Mouse (Mus musculus) layer of hippocampus, adult 18-20 months (tissue): ENCODE measurements around the gene Ctdspl. TPM values are rescaled to one million over a fixed set of nuclear protein-coding genes. Genes with fewer than 3 reads are reported as not detected.

ENCODE experiments used
- DNase-seq, 2 experiments: peaks; one replicate each; pipeline ENCODE4 v3.0.0; 2022; ENCODE audit warnings: low spot score in 2 of 2
- total RNA-seq, 2 experiments: library from RNA; stranded (reverse); gene quantifications; 2 replicates each; pipeline ENCODE4 v1.2.3; 2021

The Ctdspl gene
- total RNA-seq, 2 experiments from 2014 or later = 25.1 to 27.1 TPM

DNA sequence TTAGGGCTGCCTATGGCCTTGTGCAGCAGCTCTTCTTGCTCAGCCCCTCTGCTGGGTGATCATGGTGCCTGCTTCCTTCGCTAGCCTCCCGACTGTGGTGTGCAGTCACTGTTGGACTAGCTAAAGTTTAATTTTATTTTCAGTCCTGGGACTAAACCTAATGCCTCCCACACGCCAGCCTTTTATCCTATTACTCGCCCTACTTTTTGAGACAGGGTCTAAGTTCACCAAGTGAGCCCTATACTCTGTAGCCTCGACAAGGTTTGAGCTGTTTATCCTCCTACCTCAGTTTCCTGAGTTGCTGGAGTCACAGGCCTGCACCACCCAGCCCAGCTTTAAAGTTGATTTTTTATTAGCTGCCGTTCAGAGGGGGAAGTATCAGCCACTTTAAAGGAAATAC is 99.0 kb downstream of the Ctdspl start:
- no peak for DNase-seq

DNA sequence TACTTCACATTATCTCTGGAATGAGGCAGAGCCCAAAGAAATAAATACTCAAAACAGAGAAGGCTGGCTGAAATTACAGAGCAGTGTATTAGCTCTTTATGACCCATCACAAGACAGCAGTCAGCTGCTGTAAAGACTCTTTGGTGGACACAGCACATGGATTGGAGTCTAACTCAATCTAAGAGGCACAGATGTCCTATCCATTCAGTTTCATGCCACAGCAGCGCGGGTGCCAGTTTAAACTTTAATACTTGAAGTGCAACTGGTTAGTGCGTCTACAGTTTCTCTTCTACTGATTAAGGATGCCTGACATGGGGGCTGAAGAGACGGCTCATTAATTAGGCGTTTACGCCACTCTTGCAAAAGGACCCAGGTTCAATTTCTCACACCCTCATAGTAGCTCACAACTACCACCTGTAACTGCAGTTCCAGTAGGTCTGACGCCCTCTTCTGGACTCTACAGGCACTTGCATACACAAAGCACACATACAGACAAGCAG is 99.6 kb downstream of the Ctdspl start:
- no peak for DNase-seq

DNA sequence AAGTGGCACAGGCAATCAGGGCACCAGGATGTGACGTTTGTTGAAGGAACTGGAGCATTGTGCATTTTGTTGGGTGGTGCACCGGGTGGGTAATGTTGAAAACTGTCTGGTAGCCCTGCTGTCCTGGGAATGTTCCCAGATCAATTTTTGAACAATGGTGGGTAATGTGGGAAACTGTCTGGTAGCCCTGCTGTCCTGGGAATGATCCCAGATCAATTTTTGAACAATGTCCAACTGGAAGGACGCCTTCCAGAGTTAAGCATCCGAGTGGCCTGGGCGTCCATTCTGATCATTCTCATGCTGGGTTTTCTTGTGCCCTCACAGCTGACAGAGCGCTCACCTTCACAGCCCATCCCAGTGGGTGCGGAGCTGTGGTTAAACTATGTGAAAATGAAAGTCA is 101.1 kb downstream of the Ctdspl start:
- no peak for DNase-seq

DNA sequence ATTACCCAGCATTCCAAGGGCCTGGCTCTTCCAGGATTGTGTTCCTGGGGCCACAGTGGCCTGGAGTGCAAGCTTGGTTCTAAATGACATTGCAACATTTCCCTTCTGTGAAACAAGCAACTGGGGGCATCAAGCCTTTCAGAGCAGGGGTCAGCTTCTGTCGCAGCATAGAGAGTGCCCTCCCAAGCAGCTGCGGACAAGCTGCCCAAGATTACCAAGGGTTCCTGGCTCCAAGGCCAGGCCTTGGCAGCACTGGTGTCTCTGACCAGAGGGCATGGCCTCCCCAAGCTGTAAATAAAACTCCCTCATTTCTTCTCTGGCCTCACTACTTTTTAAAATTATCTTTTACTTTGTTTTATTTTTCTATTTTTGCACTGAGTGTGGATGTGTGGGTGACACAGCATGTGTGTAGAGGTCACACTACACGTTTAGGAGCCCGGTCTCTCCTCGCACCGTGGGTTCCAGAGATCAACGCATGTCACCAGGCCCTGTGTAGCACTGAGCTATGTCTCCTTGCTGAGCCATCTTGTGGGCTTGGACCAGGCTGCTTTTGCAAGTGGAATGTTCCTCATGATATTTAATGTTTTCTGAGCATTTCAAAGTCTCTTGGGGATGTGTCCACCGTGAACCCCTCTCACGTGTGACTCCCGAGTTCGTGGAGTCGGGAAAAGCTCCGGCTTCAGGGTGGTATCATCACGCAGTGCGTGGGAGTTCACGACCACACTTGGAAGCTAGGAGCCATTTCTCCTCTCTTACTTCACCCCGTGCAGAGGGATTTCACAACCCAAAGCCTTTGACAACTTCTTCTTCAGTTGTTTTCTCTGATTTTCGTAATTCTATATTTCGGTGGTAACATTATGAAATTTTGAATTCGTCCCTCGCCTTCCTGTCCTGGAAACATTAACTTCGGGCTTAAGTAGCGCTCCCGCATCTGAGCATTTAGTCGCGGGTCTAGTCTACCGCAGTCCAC is 102.3 kb downstream of the Ctdspl start:
- DNase-seq = no peak

DNA sequence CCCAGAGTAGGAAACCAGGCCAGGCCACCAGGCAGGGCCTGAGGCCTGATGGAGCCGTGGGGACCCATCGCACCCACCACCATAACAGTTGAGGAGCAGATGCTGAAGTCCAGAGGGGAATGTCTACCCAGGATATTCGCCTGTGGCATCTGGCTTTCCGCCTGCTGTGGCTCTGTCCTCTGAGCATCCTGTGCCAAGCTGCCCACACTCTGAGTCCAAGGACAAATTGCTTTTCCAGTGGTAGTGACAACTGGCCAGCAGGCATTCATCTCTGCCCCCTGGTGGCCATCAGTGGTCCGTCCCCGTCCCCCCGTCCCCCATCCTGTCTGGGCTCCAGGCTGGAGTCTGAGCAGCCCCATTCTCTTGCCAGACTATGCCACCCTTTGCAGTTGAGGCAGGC is 103.3 kb downstream of the Ctdspl start:
- DNase-seq = peak in 1 of 2 experiments; percentile 74

DNA sequence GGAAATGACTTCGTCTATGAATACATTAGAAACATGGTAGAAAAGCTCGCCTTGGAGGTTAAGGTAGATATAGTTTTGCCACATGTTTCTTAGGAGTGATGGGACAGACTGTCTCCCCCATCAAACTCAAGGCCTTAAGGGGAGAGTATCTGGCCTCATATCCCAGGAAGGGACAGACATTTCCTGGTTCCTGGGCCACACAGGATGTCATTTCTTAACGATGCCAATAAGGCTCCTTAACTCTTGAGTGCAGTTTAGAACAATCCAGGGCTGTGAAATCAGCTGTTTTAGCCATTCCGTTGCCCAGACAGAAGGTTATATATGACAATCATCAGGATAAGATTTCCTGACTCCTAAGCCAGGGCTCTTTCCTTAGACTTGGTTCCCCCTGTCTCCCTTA is 104.8 kb downstream of the Ctdspl start:
- DNase-seq = no peak

DNA sequence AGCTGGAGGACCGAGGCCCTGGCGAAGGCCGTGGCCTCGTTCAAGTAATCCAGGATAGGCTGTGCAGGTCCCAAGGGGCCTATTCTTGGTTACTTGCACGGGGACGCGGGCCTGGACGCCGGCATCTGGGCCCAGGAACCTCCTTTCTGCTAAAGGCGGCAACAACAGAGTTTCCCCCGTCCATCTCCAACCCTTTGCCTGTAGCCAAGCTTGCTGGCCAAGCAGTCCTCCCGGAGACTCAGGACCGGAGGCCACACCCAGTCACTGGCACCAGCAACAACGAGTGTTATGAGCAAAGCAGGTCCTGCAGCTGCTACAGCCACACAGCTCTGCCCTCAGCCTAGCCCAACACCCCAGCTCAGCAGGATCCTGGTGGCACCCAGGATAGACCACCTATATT is 105.5 kb downstream of the Ctdspl start:
- no peak for DNase-seq

DNA sequence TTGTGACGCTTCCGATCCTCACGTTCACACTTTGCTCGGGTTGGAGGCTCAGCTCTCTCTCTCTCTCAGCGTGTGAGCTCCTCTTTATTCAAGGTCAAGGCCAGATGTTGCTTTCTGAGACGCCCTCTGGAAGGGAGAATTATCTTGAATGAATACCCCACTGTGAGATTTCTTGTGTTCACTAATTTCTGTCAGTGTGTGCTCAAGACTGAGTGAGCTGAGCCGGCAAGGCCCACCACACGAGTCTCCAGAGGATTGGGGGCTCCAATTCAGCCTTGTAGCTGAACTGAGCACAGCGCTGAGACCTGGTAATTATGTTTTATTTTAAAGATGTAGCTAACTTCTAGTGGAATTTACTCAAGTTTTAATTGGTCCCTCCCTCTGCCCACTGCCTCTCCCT is 106.3 kb downstream of the Ctdspl start:
- no peak for DNase-seq

DNA sequence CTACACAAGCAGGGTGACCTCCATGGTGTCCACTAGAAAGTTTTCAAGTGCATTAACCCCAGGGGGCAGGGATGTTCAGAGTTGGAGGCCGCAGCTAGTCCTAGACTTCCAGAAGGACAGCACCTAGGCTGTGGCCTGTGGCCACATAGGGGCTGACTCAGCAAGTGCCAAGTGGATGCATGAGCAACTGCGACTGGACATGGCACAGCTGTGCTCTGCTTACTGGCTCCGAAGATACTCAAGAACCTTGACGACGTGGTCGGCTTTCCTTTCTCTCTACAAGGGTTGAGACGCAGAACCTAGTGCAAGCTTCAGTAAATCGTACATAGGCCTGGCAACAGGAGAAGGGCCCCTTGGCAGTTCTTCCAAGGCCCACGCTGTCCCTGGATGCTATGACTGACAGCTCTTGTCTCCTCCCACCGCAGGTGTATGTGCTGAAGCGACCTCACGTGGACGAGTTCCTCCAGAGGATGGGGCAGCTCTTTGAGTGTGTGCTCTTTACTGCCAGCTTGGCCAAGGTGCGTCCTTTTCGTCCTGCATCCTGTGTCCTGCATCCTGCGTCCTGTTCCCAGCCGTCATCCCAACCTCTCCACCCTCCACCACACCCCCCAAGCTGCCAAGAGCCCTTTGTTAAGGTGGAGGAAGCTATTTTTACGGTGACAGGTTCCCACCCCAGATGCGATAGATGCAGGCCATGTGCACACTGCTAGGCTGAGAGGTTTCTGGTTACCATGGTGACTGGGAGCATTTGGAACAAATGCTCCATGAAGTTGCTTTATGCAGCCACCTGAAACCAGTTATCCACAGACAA is 107.1 kb downstream of the Ctdspl start:
- DNase-seq = peak; percentile 37 to 65

DNA sequence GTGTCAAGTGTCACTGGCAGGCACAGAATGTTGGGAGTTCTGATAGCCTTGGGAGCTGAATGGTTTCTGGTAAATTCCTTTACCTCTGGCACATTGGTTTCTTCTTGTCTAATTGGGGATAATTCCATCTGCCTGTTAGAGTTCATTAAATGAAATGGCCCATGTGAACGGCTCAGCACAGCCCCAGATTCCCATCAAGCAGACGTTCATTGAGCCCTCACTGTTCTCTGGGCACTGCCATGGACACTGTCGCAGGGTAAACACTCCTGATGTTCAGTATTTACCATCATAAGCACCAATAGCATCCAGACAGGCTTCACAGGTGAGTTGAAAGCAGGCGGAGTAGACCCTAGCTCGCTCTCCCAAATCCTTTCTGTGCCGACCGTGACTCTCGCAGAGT is 107.8 kb downstream of the Ctdspl start:
- no peak for DNase-seq

DNA sequence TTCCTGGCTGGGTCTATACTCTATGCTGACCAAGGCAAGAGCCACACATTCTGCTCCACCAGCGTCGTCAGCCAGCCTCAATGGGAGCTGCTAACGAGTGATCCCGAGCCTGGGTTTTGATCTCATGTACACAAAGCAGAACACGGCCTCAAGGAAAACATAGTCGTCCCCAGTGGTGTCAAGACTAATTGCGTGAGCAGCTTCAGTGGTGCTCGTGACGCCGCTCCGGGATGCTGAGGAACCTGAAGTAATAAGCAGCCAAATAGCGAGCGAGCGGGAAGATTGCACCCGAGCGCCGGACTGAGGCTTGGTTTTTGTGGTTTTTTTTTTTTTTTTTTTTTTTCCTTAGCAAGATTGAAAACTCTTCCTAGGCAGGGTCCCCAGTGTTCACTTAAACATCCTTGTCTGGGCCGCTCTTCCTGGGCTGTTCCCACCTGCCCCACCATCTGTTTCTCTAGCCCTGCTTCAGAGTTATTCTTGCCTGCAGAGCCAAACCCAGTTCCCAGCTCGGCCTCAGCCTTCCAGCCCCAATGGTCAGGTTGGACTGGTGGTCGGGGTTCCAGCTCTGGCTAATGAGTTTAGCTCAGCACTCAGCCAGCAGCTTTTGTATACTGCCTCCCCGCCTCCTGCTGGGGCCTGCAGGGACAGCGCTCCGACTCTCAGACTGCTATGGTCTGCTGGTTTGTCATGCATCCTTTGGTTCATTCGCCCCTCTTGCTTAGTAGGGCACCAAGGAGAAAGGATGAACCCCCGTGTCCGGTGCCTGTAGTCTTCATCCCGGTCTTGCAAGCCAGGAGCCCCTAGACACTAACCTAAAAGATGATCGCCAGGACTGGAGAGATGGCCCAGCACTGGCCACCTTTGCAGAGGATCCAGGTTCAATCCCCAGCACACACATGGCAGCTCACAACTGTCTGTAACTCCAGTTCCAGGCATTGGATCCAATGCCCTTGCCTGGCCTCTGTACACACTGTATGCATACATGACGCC is 108.7 kb downstream of the Ctdspl start:
- no peak for DNase-seq

DNA sequence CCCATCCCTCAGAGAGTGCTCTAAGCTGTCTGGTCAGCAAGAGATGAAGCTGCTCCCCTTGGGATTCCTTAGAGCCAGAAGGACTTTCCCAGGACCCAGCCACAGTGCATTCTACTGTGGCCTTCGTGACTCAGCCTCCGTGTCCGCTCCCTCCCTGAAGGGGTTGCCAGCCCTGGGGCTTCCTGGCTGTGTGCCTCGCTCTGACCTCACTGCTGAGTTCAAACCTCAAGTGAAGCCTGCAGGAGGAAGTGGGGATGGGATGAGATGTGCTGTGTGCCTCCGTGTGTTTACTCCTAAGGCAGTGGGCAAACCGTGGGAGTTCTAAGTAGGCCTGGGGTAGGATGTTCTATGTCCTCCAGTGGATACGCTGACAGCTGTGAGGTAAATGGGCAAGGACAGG is 109.6 kb downstream of the Ctdspl start:
- DNase-seq = no peak

DNA sequence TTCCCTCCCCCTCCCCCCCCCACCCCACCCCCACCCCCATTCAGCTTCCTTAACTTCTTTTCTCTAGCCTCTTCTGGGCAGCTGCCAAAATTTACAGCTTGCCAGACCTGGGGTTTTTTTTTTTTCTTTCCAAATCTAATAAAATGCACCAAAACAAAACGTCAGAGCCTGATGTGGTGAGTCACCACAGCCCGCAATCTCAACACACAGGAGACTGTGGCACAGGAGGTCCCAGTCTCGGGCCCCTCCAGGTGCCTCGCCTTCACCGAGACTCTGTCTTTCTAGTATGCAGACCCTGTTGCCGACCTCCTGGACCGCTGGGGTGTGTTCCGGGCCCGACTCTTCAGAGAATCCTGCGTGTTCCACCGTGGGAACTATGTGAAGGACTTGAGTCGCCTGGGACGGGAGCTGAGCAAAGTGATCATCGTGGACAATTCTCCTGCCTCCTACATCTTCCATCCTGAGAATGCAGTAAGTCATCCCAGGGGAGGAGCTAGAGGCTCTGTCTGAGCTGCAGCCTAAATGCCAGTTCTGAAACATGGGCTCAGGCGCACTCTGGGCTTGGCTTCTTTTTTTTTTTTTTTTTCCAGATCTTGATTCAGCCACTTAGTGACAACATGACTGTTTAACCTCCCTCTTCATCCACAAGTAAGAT is 111.0 kb downstream of the Ctdspl start:
- DNase-seq = peak in 1 of 2 experiments; percentile 44

DNA sequence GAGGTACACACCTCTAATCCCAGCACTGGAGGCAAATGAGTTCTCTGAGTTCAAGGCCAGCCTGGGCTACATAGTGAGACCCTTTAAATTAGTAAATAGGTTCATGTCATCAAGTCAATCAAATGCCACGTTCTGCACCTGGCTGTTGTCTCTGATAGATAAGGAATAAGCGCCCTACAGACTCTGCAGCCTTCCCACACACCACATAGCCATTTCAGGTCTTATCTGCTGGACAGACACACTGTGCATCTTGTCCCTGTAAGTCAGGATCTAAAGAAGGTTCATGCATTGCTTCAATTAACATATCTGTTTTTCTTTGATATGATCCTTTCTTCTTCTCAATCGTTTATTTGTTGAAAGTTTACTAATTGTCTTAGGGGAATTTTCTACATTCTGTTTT is 112.3 kb downstream of the Ctdspl start:
- DNase-seq = no peak

DNA sequence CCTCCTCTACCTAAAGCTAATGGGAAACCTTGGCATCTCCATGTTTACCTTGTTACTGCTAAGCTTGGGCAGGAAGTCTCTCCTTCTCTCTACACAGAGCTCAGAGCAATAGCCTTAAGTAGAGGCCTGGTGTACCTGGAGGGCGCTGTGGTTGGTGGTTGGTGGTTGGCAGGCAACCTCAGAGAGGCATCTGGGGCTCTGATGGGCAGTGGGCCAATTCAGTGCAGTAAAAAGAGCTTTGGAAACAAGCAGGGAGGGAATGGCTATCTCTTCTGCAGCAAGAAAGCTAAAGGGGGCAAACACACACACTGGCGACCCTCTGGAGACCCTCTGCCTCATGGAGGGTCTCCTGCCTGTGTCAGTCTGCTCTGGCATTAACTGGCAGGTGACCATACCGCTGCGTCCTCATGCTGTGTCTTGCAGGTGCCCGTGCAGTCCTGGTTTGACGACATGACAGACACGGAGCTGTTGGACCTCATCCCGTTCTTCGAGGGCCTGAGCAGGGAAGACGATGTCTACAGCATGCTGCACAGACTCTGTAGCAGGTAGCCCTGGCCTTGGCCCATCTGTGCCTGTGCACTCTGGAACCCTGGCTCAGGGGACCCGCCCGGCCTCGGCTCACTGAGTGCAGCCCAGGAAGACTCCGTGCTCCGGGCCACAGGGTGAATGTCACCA is 114.0 kb downstream of the Ctdspl start:
- no peak for DNase-seq

DNA sequence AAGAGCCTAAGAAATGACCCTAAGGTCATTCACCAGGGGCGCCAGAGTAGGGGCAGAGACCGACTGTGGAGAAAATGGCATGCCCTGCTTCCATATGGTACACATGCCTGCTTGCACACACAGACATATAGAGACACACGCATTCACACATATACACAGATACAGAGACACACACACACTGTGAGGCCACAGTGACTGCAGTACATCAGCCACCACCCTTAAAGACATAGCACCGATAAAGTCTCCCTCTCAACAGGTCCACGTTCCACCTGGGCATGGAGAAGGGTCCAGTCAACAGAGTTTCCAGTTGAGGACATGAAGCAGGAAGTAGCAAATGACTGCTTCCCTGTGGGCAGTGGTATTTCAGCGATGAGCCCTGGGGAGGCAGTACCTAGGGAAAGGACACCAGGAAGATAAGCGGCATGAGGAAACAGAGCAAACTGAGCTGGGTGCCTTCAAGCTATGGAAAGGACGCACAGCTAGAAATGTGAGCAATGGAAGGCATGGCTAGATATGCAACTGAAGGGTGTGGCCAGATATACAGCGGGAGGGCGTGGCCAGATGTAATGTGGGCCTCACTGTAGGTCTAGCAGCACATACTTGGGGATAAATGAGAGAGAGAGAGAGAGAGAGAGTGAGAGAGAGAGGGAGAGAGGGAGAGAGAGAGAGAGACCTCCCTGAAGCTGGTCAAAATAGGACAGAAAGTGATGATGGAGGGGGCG is 122.1 kb downstream of the Ctdspl start:
- DNase-seq = no peak

DNA sequence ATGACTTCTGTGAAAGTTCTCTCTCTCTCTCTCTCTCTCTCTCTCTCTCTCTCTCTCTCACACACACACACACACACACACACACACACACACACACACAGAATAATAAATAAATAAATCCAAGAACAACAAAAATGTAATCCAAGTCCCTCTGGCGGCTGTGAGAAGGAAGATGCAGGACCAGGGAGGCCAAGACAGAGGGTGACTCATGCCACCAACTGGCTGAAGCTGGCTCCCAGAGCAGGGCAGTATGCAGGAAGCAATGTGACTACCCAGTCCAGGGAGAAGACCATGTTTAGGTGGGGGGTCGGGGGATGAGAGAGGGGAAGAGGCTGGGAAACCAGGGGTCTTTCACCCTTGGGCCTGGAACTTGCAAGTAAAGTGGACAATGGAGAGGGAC is 124.9 kb downstream of the Ctdspl start:
- no peak for DNase-seq

DNA sequence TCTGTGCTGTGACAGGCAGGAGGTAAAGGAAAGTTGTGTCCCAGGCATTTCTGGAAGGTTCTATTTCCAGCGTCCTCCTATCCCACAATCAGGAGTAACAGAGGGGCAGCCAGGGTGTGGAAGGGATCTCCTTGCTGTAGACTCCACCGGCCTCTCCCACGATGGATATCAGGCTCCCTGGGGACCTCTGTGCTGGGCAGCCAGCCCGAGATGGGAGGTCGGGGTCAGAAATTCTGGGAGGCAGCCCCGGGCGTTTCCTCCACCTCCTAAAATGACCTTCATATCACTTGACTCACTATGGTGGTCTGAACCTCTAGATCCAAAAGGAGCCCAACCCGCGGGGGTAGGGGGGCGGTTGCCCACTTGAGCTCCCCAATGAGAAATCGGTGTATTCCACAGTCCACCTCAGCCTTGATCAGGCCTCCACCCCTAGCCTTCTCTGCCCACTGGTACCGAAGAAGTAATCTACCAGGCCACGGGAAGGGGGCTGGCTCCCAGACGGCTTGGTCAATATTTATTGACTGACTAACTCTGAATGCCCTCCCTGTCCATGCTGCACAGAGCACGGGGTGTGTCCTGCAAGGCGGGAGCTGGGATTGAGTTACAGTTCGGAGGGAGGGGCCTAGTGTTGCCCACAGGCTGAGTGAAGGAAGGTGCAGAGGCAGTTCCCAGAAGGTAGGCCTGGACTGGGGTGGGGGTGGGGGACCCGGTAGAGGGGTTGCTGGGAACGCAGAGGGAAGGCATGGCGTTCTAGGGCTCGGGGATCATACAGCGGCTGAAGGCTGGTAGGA is 126.1 kb downstream of the Ctdspl start, which contains the start of gene Vill:
TSS of gene Vill (plus strand) at position 625 of the 791 bp plus-strand sequence.
- DNase-seq = no peak
